Mouse (Mus musculus): ENCODE results near the gene Inava. TPM values are rescaled to one million over a fixed set of nuclear protein-coding genes. Genes with fewer than 3 reads are reported as not detected.

The Inava gene
- polyA plus RNA-seq, 1 experiment from 2014 or later, result 5.2 TPM

Other genes starting within 250 kb of the Inava start
- gene Igfn1, start 227.9 kb downstream of the Inava start, polyA plus RNA-seq (2014; fragmentation: Nextera tagmentation; extraction: Ambion mirVana), result not detected in 2 replicates
- 129 and 143 TPM in 2 replicates for gene Tmem9, start 226.1 kb downstream of the Inava start, polyA plus RNA-seq (2014; fragmentation: Nextera tagmentation; extraction: Ambion mirVana)
- not detected in 2 replicates for gene Ascl5, start 183.5 kb downstream of the Inava start, polyA plus RNA-seq (2014; fragmentation: Nextera tagmentation; extraction: Ambion mirVana)
- gene Cacna1s, start 181.5 kb downstream of the Inava start, polyA plus RNA-seq (2014; fragmentation: Nextera tagmentation; extraction: Ambion mirVana), result 0.08 and 0.46 TPM in 2 replicates
- gene Kif21b, start 102.9 kb downstream of the Inava start, polyA plus RNA-seq (2014; fragmentation: Nextera tagmentation; extraction: Ambion mirVana), result 52.4 and 61.5 TPM in 2 replicates
- not detected in 2 replicates for gene Mroh3, start 21.4 kb downstream of the Inava start, polyA plus RNA-seq (2014; fragmentation: Nextera tagmentation; extraction: Ambion mirVana)
- gene Gpr25, start 26.6 kb upstream of the Inava start, polyA plus RNA-seq (2014; fragmentation: Nextera tagmentation; extraction: Ambion mirVana), result 0.24 TPM in 1 of 2 replicates, not detected in the other
- 39.5 and 45.8 TPM in 2 replicates for gene Camsap2, start 111.8 kb upstream of the Inava start, polyA plus RNA-seq (2014; fragmentation: Nextera tagmentation; extraction: Ambion mirVana)
- 17.0 and 18.1 TPM in 2 replicates for gene Ddx59, start 181.0 kb upstream of the Inava start, polyA plus RNA-seq (2014; fragmentation: Nextera tagmentation; extraction: Ambion mirVana)
- 3.2 and 3.5 TPM in 2 replicates for gene Kif14, start 232.1 kb upstream of the Inava start, polyA plus RNA-seq (2014; fragmentation: Nextera tagmentation; extraction: Ambion mirVana)

Measured in forebrain, embryonic 14.5 days (tissue).